Mouse (Mus musculus) heart, postnatal 25 days (tissue): ENCODE data around the gene Zfp618. TPM values are rescaled to one million over a fixed set of nuclear protein-coding genes. Genes with fewer than 3 reads are reported as not detected.

Experiments
- total RNA-seq, 2 experiments: library from RNA; stranded (reverse); gene quantifications; 2 replicates each; pipeline ENCODE4 v1.2.3; 2021

Zfp618 gene
- total RNA-seq, 2 experiments from 2014 or later: 0.36 to 0.48 TPM

Other genes starting within 250 kb of the Zfp618 start
- not detected for gene Ambp, start 189.2 kb downstream of the Zfp618 start, total RNA-seq
- not detected for gene Kif12, start 206.6 kb downstream of the Zfp618 start, total RNA-seq
- 1 to 10 TPM; 1.3 to 1.7 TPM for gene Col27a1, start 248.4 kb downstream of the Zfp618 start, total RNA-seq